In the genomic region with DNA sequence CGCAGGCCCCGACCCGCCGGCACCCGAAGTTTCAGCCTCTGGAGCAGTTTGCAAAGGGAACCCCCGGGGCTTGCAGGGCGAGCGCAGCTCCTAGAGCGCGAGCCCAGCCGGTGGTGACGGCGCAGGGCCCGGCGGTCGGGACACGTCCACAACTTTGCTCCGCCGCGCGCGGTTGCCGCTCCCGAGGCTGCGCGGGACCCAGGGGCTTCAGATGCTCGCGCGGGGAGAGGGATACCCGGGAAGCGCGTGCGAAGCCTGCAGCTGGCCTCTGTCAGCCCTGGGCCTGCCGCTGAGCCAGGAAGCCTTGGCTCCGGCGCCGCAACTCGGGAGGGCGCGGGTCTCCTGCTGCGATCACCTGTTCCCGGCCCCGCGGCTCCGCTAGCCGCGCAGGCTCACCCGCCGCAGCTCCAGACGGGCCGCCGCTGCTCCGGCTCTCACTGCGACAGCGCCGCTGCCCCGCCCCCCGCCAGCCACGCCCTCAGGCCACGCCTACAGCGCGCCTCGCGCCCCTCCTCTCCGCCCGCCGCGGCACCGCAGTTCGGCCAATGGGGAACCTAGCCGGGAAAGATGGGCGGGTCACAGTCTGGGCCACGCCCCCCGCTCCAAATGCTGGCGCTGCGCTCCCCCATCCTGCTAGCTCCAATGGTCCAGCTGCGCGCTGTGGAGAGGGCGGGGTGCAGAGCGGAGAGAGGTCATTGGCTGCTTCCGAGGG, we compare ENCODE assay signal across 1 mouse cellular context.
TF ChIP-seq lines count a peak whose summit lies in the region.

A gene (minus strand): TSS at position 456 of the 712 bp plus-strand sequence.

TF ChIP-seq in myocyte, 11 proteins besides CTCF, POLR2A, EP300 and RAD21 (continued from another document):
- TF ChIP-seq CEBPB (IDR thresholded peaks at IDR 0.05; ENCODE audit: insufficient read depth, poor library complexity, severe bottlenecking) = no peak
- TF ChIP-seq SRF (IDR thresholded peaks at IDR 0.05; ENCODE audit: control insufficient read depth, insufficient read length, low read depth) = peak; percentile 80
- no peak for TF ChIP-seq REST (IDR thresholded peaks at IDR 0.05; ENCODE audit: insufficient read depth, insufficient read length)
- TF ChIP-seq MAX (IDR thresholded peaks at IDR 0.05; ENCODE audit: low read depth) = no peak
